In the genomic region with DNA sequence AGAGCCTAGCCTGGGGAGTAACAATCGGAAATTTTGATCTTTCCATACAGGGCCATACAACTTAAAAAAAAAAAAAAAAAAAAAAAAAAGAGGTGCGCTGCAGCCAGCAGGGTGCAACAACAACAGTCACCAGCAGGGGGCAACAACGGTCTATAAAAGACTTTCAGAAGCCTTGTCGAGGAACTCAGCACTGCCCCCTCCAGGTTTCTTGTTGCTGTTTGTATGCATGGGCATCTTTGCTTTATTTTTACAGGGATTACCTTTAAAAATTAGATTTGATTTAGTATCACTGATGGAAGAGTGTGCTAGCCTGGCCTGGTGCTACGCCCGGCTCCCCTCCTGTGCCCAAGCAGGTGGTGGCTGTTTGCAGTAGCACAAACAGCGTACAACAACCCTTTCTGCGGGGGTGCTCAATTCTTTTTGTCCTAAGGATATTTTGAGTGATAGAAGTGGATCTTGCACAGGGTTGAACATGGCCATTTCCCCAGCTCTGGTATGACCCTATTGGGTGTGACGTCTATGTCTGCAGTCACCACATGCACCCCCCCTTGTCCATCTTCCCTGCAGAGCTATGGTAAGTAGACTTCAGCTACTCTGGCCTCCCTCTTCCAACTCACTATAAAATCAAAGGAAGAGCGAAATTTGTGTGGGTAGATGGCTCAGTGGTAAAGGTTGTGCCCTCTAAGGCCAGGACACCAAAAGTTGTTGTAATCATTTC, we compare ENCODE assay signal across 9 mouse cellular contexts. TPM values are rescaled to one million over a fixed set of nuclear protein-coding genes. Genes with fewer than 3 reads are reported as not detected.
DNase-seq lines count a peak whose midpoint lies in the region; ATAC-seq and TF ChIP-seq lines count a peak whose summit lies in the region.
"Had no signal": no experiment of that assay in that cellular context is flagged by ENCODE, and none has a peak within 500 bp of the region (broad histone marks: within the 10 kb centered on the region; RNA-seq: fewer than 3 reads in every experiment).

No protein-coding gene starts in this region.

- no peaks in the 10 kb centered on the region for H3K9me3 ChIP-seq in kidney, embryonic 15.5 days (replicated peaks)
- H3K9me3 ChIP-seq in intestine, postnatal 0 days (ENCODE audit: control insufficient read depth) = no peaks in the 10 kb centered on the region
- H3K9me3 ChIP-seq: embryonic facial prominence, embryonic 12.5 days had no signal

- peak; percentile 92 for TF ChIP-seq CTCF in intestine, postnatal 0 days (IDR thresholded peaks at IDR 0.05; ENCODE audit: low read depth)

- ATAC-seq in kidney, embryonic 15.5 days (replicated peaks; ENCODE audit: low FRiP score) = no peak
- no peak for ATAC-seq in intestine, postnatal 0 days

- WGBS in kidney, embryonic 15.5 days = 44% methylated on average over 10 of the region's 10 CpGs
- WGBS in intestine, postnatal 0 days = 41% methylated on average over 10 of the region's 10 CpGs

- no peak overlapping the region for H3K4me2 ChIP-seq in kidney, embryonic 15.5 days
- H3K4me2 ChIP-seq in intestine, postnatal 0 days (replicated peaks; ENCODE audit: low read depth) = no peak overlapping the region
- H3K4me2 ChIP-seq: embryonic facial prominence, embryonic 12.5 days had no signal

- intact Hi-C loops in left cerebral cortex, postnatal 36 days (cut with DNase I) = loop anchor here (1.0 to 10.0 kb wide), 4 partner anchors 36 to 417 kb away; no protein-coding TSS in a partner anchor

- H3K27me3 ChIP-seq in kidney, embryonic 15.5 days = 0 out of 2 replicates have a peak, but pooled peaks cover 6% of the 10 kb centered on the region
- no peaks in the 10 kb centered on the region for H3K27me3 ChIP-seq in intestine, postnatal 0 days (replicated peaks; ENCODE audit: control insufficient read depth, insufficient read depth, low read length)
- no peaks in the 10 kb centered on the region for H3K27me3 ChIP-seq in splenic B cell, adult 2 months (ENCODE audit: control insufficient read depth, insufficient read depth, low read length, poor library complexity, severe bottlenecking)
- H3K27me3 ChIP-seq: embryonic facial prominence, embryonic 12.5 days had no signal

- H3K4me1 ChIP-seq in kidney, embryonic 15.5 days = no peaks in the 10 kb centered on the region
- H3K4me1 ChIP-seq in intestine, postnatal 0 days (replicated peaks; ENCODE audit: control insufficient read depth, insufficient read depth, low read length) = no peaks in the 10 kb centered on the region
- H3K4me1 ChIP-seq: embryonic facial prominence, embryonic 12.5 days had no signal

- H3K9ac ChIP-seq in kidney, embryonic 15.5 days = no peak overlapping the region
- no peak overlapping the region for H3K9ac ChIP-seq in intestine, postnatal 0 days (ENCODE audit: low read depth, low read length)
- H3K9ac ChIP-seq: embryonic facial prominence, embryonic 12.5 days had no signal

- H3K4me3 ChIP-seq in kidney, embryonic 15.5 days (replicated peaks) = no peak overlapping the region
- H3K4me3 ChIP-seq in intestine, postnatal 0 days (ENCODE audit: low read depth, low read length) = no peak overlapping the region
- H3K4me3 ChIP-seq: embryonic facial prominence, embryonic 12.5 days had no signal

- H3K36me3 ChIP-seq in kidney, embryonic 15.5 days = no peaks in the 10 kb centered on the region
- H3K36me3 ChIP-seq in intestine, postnatal 0 days (ENCODE audit: control insufficient read depth, insufficient read depth) = no peaks in the 10 kb centered on the region
- no peaks in the 10 kb centered on the region for H3K36me3 ChIP-seq in splenic B cell, adult 2 months (ENCODE audit: control insufficient read depth, insufficient read depth, low read length, poor library complexity, severe bottlenecking)
- H3K36me3 ChIP-seq: embryonic facial prominence, embryonic 12.5 days had no signal

- peak; percentile 76 for DNase-seq in kidney, adult 11 months
- DNase-seq in cerebellum, postnatal 10 days = peak; percentile 98 to 100
- DNase-seq in frontal cortex, postnatal 36 days (ENCODE audit: low spot score in 2 of 2) = peak; percentile 94 to 95
- peak; percentile 86 to 89 for DNase-seq in left cerebral cortex, postnatal 36 days (ENCODE audit: low spot score in 2 of 2)
- peak; percentile 70 to 81 for DNase-seq in natural killer cell, adult 2 months (ENCODE audit: low spot score in 2 of 2)
- DNase-seq in splenic B cell, adult 2 months (ENCODE audit: low read depth, low spot score) = peak; percentile 84

- H3K27ac ChIP-seq in kidney, embryonic 15.5 days = no peak overlapping the region
- no peak overlapping the region for H3K27ac ChIP-seq in intestine, postnatal 0 days (ENCODE audit: low read depth, low read length)
- H3K27ac ChIP-seq: embryonic facial prominence, embryonic 12.5 days had no signal

RNA-seq across cellular contexts. Expression of a gene that starts 35.4 kb away (rescaled TPM):
- 0.19 and 0.21 TPM in 2 replicates for polyA plus RNA-seq in kidney, embryonic 15.5 days (2015; fragmentation: Nextera tagmentation; extraction: Ambion mirVana)
- polyA plus RNA-seq in intestine, postnatal 0 days (2015; fragmentation: Nextera tagmentation; extraction: Ambion mirVana) = not detected in 2 replicates
- 1 to 10 TPM; 1.9 to 5.3 TPM for total RNA-seq in left cerebral cortex, postnatal 36 days (2021)
